Mouse (Mus musculus) left cerebral cortex, adult 11 months (tissue): ENCODE measurements around the gene Cybrd1.

Experiments
- DNase-seq: peaks from one replicate; pipeline ENCODE4 v3.0.0; 2022; ENCODE audit warnings: low spot score

Gene Cybrd1

DNA sequence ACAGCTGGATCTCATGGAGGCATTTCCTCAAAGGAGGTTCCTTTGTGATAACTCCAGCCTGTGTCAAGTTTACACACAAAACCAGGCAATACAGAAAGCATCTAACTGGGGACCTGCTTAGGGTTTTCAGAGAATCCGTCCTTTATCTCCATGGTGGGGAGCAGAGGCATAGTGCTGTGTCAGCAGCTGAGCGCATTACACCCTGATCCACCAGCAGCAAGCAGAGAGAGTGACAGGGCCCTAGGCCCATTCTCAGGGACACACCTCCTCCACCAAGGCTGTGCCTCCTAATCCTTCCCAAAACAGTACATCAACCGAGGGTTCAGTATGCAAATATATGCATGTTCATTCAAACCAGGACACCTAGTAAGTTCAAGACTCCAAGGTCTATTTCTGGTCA, 55.3 kb downstream of the Cybrd1 start:
- no peak for DNase-seq

DNA sequence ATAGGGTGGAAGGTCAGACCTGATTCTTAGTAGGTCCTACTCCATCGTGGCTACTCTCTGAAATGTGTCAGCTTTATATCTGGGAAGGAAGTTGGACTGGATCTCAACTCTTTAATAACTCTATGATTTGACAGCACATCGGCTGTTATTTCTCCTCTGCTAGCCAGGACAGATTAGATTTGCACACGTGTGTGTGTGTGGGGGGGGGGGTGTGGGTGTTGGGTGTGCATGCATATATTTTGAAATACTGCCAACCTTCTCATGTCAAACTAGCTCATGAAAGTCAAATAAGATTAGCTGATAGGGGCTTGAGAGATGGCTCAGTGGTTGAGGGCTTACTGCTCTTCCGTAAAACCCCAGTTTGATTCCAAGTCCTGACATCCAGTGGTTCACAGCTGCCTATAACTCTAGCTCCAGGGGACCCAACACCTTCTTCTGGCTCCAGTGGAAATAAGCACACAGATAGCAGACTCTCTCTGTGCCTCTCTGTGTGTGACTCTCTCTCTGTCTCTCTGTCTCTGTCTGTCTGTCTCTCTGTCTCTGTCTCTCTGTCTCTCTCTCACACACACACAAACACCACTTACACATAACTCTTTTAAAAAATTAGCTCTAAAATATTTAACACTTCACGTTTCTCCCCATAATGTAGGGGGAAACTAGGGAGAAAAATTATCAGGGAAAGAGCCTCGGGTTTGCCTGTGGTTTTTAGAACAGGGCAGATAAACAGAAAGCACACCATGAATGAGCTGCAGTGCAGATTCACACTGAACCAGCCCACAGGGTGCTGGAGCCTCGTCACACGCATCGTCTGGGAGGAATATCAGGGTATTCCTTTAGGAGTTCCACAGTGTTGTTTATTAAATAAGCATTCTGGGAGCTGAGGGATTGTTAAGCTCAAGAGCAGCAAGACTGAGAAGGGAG, 58.9 kb downstream of the Cybrd1 start:
- no peak for DNase-seq

DNA sequence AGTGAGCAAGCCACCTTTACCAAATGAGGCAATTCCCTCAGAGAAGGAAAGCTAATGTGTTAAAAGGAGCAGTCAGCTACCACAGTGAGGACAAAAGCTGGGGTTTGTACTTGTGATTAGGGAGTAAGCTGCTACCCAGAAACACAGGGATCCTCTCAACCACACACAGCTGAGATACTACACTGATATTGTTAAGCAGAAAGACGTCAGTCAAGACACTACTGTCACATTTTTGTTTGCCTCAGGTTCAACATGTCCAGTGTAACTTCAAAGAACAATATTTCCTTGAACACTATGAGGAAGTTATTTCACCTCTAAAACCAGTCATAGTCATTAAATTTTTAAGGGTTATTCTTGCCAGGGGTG, 59.5 kb downstream of the Cybrd1 start:
- DNase-seq: no peak

DNA sequence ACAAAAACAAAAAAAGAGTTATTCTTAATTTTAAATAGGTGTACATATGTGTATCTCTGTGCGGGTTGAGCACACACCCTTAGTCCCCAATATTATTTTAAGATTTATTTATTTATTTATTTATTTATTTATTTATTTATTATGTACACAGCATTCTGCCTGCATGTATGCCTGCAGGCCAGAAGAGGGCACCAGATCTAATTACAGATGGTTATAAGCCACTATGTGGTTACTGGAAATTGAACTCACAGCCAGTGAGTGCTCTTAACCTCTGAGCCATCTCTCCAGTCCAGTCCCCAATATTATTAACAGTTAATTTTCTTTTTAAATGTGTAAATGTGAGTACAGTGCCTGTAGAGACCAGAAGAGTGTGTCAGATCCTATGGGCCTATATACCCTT, 60.0 kb downstream of the Cybrd1 start:
- DNase-seq: no peak

DNA sequence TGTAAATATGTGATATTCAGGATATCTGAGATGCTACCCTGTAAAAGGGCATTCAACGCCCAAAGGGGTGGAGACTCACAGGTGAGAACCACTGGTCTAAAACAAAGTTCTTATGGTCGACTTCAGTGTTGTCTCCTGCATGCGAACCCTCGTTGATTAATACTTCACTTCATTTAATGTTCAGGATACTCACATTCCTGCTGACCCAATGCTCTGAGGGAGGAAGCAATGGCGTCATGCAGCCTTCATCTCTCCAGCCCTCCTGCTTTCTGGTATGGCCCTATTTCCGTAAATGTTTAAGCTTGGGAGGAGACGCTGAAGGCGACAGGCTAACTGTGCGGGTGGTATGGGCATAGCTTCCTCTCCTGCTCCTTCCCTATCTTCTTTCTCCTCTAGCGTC, 62.0 kb downstream of the Cybrd1 start:
- no peak for DNase-seq

DNA sequence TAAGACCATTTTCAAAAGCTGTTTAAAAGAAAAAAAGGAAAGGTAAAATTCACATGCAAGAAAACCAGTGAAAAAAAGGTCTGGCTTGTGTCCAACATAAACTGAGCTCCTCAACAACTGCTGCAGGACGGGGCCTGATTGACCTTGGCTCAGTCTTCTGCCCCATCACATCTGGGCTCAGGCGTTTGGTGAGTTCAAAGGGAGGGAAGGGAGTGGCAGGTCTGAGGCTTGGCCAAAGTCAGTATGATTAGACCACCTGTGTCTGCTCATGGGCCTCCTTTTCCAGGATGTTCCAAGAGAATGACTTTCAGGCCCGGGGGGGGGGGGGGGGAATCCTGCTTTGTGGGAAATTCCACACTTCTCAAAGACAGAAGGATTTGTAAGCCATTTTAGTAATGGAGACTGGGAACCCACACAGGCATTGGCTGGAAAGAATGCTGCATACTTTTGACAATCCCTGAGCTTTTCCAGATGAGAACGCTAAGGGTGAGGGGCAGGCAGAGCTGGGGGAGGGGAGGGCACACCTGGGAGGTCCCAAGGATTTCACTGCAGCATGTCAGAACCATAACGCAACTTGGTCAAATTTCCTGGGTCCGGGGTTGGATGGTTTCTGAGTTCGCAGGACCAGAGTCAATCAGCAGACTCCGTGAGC, 63.0 kb downstream of the Cybrd1 start:
- DNase-seq: no peak

DNA sequence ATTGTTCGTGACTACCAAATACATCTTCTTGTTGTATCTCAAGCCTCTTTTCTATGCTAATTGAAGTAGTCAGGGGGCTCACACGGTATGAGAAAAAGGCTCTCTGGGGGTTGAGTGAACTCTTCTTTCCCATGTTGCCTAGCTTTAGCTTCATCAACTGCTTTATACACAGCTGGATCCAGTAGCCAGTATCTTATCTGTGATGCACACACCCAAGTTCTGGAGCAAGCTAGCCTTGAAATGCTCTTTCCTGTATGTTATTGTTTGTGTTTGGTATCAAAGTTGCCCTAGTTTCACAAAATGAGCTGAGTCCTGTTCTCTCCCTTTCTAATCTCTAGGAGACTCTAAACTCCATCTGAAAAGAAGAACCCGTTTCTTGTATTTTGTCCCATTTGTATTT, 70.2 kb downstream of the Cybrd1 start:
- no peak for DNase-seq

DNA sequence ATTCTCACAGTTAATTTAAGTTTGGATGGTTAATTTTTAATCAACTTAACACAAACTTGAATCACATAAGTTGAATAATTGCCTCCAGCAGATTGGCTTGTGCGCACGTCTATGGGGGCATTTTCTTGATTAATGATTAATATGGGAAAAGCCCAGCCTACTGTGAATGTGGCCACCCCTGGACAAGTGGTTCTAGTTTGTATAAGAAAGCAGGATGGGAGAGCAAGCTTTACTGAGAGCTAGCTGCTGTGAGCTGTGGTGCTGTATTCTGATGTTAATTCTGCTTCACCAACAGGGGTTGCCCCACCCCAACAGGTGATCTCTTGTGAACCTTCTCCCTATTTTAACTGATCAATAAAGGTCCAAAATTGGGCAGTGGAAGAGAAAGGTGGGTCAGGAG, 71.1 kb downstream of the Cybrd1 start:
- DNase-seq: no peak

DNA sequence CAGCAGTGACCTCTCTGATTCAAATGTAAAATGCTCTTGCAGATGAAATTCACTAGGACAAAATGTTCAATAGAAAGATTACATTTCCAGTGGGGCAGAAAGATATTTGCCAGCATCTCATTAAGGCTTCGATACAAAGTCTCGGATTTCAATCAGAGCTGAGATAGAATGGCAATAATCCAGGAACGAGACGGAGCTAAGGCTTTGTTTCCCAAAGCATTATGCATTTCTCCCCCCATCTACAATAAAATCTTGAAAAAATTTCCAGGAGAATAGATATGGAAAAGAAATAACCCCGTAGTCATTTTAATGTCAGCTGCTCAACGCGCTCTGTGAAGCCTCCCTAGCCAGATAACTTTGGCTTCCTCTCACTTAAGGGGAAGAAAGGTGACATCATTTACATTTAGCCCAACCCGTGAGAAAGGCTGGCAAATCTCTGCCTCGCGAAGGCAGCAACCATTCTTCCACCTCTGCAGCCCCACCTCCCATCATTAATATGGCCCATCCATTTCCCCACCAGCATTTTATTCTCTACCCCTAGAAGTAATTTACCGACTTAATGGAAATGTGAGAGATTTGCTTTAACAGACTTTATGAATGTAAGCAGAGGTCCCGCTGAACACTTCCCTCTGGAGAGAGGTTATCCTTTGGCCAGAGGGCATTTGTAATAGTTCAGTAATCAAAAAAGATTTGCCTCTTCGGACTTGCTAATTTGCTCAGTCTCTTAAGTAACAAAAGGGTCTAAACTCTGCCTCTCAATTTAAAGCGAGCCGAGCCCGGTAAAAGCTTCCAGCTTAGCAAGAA, 73.9 kb downstream of the Cybrd1 start:
- no peak for DNase-seq

DNA sequence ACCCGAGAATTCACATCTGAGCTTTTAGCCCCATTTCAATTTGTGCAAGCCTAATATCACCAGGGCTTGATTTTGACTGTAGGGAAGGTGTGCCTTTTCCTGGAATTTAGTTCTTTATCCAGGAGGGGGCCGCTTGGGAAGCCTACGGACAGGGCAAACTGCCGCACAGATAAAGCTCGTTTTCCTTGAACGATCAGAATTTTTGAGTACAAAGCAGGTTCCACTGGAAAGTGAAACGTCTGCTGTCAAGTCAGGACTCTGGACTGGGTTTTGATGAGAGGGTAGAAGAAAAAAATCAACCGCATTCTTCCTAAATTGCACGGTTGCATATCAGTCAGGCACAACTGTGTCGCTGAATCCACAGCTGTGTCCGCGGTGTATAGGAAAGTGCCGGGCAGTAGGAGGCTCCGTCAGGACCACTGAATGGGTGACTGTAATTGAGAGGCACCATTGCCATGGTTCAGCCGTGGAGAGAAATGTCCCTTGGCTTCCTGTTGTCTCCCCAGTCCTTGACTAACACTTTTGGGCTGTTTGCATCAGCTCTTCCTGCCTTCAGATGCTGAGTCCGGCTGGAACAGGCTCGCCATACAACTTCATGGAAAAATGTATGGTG, 74.6 kb downstream of the Cybrd1 start:
- no peak for DNase-seq
